Mouse (Mus musculus) effector memory CD4-positive, alpha-beta T cell, adult 7 months (primary cell): Measurements from ENCODE around the gene 4930518I15Rik. TPM values are rescaled to one million over a fixed set of nuclear protein-coding genes. Genes with fewer than 3 reads are reported as not detected.

Experiments used
- polyA plus RNA-seq: library from polyadenylated mRNA; unstranded; fragments of 100-300 nt; shearing (Covaris generic); gene quantifications from one replicate; pipeline ENCODE4 v1.2.1, GENCODE M21; 2017

Gene 4930518I15Rik
- 3.2 TPM for polyA plus RNA-seq

GRCm38 (mm10) chr2:156857835-156858234, at the start of gene 4930518I15Rik:
TSS of gene 4930518I15Rik (minus strand) at chr2:156857946.

GRCm38 (mm10) chr2:156887017-156887416, 29.3 kb upstream of the 4930518I15Rik start, which contains the start of gene Sla2:
TSS of gene Sla2 (minus strand) at chr2:156887192.

GRCm38 (mm10) chr2:156862772-156863486, 5.2 kb upstream of the 4930518I15Rik start, which contains the start of gene Rab5if:
TSS of gene Rab5if (plus strand) at chr2:156863128.

GRCm38 (mm10) chr2:156839319-156840191, 18.2 kb downstream of the 4930518I15Rik start, which contains the start of gene Tgif2:
TSS of gene Tgif2 (plus strand) at chr2:156840007.

Other genes starting within 250 kb of the 4930518I15Rik start
- 90.1 TPM for gene Dlgap4, start 244.2 kb downstream of the 4930518I15Rik start, polyA plus RNA-seq
- 1.9 TPM for gene Myl9, start 82.5 kb downstream of the 4930518I15Rik start, polyA plus RNA-seq
- 92.8 TPM for gene Tgif2, start 17.9 kb downstream of the 4930518I15Rik start, polyA plus RNA-seq
- 93.0 TPM for gene Rab5if, start 5.2 kb upstream of the 4930518I15Rik start, polyA plus RNA-seq
- gene Sla2, start 29.2 kb upstream of the 4930518I15Rik start, polyA plus RNA-seq: 62.0 TPM
- gene Ndrg3, start 134.1 kb upstream of the 4930518I15Rik start, polyA plus RNA-seq: 51.7 TPM
- 20.3 TPM for gene Dsn1, start 149.2 kb upstream of the 4930518I15Rik start, polyA plus RNA-seq
- 0.39 TPM for gene Soga1, start 221.3 kb upstream of the 4930518I15Rik start, polyA plus RNA-seq
- gene Tldc2, start 229.1 kb upstream of the 4930518I15Rik start, polyA plus RNA-seq: not detected